Mouse (Mus musculus) left cerebral cortex, adult 2 months (tissue): ENCODE data around the gene Gm13697. TPM values are rescaled to one million over a fixed set of nuclear protein-coding genes. Genes with fewer than 3 reads are reported as not detected.
"Not testable (repeated sequence)": the region's sequence is repeated elsewhere in the genome, so short reads cannot be mapped to it uniquely, and the experiment has no call there.

ENCODE experiments used
- DNase-seq, 2 experiments: peaks; one replicate each; pipeline ENCODE4 v3.0.0; 2021 to 2022; ENCODE audit warnings: low spot score in 2 of 2, mixed read lengths in 1 of 2; ENCODE audit errors: extremely low spot score in 1 of 2
- H3K27ac ChIP-seq: fragments of 200-600 bp; 2 replicates; pipeline ENCODE4 v1.8.1; 2022
- H3K4me3 ChIP-seq: fragments of 200-600 bp; 2 replicates; pipeline ENCODE4 v1.8.1; 2022
- CTCF ChIP-seq: fragments of 200-600 bp; IDR thresholded peaks from 2 replicates; pipeline ENCODE4 v1.8.1; 2022; ENCODE audit warnings: antibody characterized with exemption, mild to moderate bottlenecking, moderate library complexity
- intact Hi-C: fragments of 180-260 bp; cut with DNase I; formaldehyde crosslinking; loops from one replicate; pipeline ENCODE4 v1.15.1; 2025
- long read RNA-seq, 2 experiments: library from polyadenylated mRNA; stranded (forward); transcript quantifications; one replicate each; pipeline ENCODE4 v2.0.0; 2021; ENCODE audit warnings: borderline mapping rate in 2 of 2
- total RNA-seq, 2 experiments: library from RNA; stranded (reverse); gene quantifications; 2 replicates each; pipeline ENCODE4 v1.2.3; 2021

The Gm13697 gene
- 1 to 10 TPM; 1.6 to 1.7 TPM for total RNA-seq
- long read RNA-seq, experiment 1 = 0 reads
- long read RNA-seq, experiment 2 = 0 reads

DNA sequence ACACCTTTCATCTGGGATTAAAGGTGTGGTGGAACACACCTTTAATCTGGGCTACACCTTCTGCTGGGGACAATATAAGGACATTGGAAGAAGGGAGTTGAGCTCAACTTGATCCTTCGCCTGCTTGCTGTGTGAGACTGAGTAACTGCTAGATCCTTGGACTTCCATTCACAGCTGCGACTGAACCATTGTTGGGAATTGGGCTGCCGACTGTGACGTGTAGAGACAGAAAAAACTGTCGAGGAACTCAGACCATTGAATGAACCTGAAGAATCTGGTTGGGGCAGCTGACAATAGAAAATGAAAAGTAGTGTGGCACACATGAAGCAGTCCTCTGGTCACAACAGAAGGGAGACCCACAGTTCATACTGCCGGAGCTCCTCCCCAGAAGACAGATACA is at the start of gene Gm13697:
TSS of gene Gm13697 (plus strand) at position 301 of the 400 bp plus-strand sequence.
- H3K27ac ChIP-seq, H3K4me3 ChIP-seq, intact Hi-C loops, DNase-seq: not testable (repeated sequence)

DNA sequence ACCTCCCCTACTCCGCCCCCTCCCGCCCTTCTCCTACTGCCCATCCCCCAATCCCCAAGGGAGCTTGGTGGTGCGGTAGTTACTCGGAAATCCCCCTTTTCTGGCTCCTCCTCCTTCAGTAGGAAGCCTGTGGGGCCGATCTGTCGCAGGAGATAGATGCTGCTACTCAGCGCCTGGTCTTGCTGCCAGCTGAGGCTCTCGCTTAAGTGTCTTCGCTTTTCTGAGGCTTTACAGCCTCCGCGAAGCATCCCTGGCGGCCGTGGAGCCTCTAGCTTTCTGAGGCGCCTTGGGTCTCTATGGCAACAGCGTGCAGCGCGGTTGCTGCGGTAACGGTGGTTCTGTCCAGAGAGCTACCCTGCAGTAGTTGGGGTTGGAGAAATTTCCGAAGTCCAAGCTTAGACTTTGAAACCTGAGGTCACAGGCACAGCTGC is 43.6 kb upstream of the Gm13697 start, which contains the start of gene Zswim2:
TSS of gene Zswim2 (minus strand) at position 298 of the 431 bp plus-strand sequence.
- DNase-seq = peak; percentile 90
- H3K4me3 ChIP-seq = peak within 1 kb of the TSS; percentile 37
- H3K27ac ChIP-seq = peak within 1 kb of the TSS; percentile 36; the same call in 1 of the 2 replicates
- intact Hi-C loops = no loop called here
- no peak; the same call in 1 of the 2 replicates for TF ChIP-seq CTCF

DNA sequence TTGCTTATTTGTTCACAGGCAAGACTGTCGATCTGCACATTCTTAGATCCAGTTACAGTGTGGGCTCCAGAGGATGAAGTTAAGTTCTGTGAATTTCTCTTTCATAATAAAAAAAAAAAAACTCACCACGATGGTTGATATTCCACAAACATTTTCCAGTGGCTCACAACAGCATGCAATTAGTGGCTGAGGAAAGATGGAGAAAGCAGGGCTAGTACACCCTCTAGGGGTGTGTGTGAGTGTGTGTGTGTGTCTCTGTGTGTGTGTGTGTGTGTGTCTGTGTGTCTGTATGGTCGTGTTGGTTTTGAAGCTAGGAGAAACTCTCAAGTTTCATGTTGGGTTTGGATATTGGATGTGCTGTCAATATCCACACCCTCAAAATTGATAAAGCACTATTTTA is 43.2 kb upstream of the Gm13697 start:
- intact Hi-C loops = no loop called here
- no peak for TF ChIP-seq CTCF
- Histone ChIP-seq H3K4me3 (peak overlapping the region; percentile 37), H3K27ac (no peak overlapping the region)
- DNase-seq = no peak

DNA sequence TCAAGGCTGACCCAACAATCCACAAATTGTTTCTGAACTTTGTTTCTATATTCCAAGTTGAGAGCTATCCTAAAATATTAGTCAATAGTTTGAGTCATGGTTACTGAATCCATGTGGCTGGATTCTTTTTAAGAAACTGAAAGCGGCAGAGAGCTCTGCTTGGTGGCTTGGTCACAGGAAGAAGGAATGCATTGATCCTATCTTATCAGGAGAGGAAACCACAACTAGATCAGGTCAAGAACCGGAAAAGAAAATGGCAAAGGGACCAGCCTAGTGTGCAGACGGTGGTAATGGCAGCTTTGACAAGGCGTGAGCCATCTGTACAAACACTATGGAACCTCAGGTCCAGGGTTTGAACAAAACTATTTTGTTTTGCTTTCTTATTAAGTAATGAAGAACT is 42.8 kb upstream of the Gm13697 start:
- DNase-seq = no peak
- Histone ChIP-seq H3K4me3 (no peak overlapping the region), H3K27ac (no peak overlapping the region)
- intact Hi-C loops = no loop called here
- no peak for TF ChIP-seq CTCF

DNA sequence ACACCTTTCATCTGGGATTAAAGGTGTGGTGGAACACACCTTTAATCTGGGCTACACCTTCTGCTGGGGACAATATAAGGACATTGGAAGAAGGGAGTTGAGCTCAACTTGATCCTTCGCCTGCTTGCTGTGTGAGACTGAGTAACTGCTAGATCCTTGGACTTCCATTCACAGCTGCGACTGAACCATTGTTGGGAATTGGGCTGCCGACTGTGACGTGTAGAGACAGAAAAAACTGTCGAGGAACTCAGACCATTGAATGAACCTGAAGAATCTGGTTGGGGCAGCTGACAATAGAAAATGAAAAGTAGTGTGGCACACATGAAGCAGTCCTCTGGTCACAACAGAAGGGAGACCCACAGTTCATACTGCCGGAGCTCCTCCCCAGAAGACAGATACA is 29.1 kb upstream of the Gm13697 start, which contains the start of gene Gm13698:
TSS of gene Gm13698 (plus strand) at position 301 of the 400 bp plus-strand sequence.
- DNase-seq = not testable (repeated sequence)

DNA sequence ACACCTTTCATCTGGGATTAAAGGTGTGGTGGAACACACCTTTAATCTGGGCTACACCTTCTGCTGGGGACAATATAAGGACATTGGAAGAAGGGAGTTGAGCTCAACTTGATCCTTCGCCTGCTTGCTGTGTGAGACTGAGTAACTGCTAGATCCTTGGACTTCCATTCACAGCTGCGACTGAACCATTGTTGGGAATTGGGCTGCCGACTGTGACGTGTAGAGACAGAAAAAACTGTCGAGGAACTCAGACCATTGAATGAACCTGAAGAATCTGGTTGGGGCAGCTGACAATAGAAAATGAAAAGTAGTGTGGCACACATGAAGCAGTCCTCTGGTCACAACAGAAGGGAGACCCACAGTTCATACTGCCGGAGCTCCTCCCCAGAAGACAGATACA is 23.3 kb upstream of the Gm13697 start, which contains the start of gene Gm13693:
TSS of gene Gm13693 (plus strand) at position 301 of the 400 bp plus-strand sequence.
- H3K27ac ChIP-seq, DNase-seq, H3K4me3 ChIP-seq, intact Hi-C loops: not testable (repeated sequence)

More for the DNA sequence above, 29.1 kb upstream of the Gm13697 start, which contains the start of gene Gm13698:
- H3K4me3 ChIP-seq, H3K27ac ChIP-seq, intact Hi-C loops: not testable (repeated sequence)

DNA sequence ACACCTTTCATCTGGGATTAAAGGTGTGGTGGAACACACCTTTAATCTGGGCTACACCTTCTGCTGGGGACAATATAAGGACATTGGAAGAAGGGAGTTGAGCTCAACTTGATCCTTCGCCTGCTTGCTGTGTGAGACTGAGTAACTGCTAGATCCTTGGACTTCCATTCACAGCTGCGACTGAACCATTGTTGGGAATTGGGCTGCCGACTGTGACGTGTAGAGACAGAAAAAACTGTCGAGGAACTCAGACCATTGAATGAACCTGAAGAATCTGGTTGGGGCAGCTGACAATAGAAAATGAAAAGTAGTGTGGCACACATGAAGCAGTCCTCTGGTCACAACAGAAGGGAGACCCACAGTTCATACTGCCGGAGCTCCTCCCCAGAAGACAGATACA is 17.5 kb upstream of the Gm13697 start, which contains the start of gene Gm13695:
TSS of gene Gm13695 (plus strand) at position 301 of the 400 bp plus-strand sequence.
- intact Hi-C loops = not testable (repeated sequence)

DNA sequence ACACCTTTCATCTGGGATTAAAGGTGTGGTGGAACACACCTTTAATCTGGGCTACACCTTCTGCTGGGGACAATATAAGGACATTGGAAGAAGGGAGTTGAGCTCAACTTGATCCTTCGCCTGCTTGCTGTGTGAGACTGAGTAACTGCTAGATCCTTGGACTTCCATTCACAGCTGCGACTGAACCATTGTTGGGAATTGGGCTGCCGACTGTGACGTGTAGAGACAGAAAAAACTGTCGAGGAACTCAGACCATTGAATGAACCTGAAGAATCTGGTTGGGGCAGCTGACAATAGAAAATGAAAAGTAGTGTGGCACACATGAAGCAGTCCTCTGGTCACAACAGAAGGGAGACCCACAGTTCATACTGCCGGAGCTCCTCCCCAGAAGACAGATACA is 11.7 kb upstream of the Gm13697 start, which contains the start of gene Gm13696:
TSS of gene Gm13696 (plus strand) at position 301 of the 400 bp plus-strand sequence.
- intact Hi-C loops, H3K27ac ChIP-seq, H3K4me3 ChIP-seq, DNase-seq: not testable (repeated sequence)

More for the DNA sequence above, 17.5 kb upstream of the Gm13697 start, which contains the start of gene Gm13695:
- H3K4me3 ChIP-seq, DNase-seq, H3K27ac ChIP-seq: not testable (repeated sequence)

DNA sequence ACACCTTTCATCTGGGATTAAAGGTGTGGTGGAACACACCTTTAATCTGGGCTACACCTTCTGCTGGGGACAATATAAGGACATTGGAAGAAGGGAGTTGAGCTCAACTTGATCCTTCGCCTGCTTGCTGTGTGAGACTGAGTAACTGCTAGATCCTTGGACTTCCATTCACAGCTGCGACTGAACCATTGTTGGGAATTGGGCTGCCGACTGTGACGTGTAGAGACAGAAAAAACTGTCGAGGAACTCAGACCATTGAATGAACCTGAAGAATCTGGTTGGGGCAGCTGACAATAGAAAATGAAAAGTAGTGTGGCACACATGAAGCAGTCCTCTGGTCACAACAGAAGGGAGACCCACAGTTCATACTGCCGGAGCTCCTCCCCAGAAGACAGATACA is 5.9 kb upstream of the Gm13697 start, which contains the start of gene Gm13694:
TSS of gene Gm13694 (plus strand) at position 301 of the 400 bp plus-strand sequence.
- intact Hi-C loops, H3K4me3 ChIP-seq, DNase-seq, H3K27ac ChIP-seq: not testable (repeated sequence)

DNA sequence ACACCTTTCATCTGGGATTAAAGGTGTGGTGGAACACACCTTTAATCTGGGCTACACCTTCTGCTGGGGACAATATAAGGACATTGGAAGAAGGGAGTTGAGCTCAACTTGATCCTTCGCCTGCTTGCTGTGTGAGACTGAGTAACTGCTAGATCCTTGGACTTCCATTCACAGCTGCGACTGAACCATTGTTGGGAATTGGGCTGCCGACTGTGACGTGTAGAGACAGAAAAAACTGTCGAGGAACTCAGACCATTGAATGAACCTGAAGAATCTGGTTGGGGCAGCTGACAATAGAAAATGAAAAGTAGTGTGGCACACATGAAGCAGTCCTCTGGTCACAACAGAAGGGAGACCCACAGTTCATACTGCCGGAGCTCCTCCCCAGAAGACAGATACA is 5.7 kb downstream of the Gm13697 start, which contains the start of gene Gm13691:
TSS of gene Gm13691 (plus strand) at position 301 of the 400 bp plus-strand sequence.
- H3K4me3 ChIP-seq, intact Hi-C loops, DNase-seq, H3K27ac ChIP-seq: not testable (repeated sequence)

DNA sequence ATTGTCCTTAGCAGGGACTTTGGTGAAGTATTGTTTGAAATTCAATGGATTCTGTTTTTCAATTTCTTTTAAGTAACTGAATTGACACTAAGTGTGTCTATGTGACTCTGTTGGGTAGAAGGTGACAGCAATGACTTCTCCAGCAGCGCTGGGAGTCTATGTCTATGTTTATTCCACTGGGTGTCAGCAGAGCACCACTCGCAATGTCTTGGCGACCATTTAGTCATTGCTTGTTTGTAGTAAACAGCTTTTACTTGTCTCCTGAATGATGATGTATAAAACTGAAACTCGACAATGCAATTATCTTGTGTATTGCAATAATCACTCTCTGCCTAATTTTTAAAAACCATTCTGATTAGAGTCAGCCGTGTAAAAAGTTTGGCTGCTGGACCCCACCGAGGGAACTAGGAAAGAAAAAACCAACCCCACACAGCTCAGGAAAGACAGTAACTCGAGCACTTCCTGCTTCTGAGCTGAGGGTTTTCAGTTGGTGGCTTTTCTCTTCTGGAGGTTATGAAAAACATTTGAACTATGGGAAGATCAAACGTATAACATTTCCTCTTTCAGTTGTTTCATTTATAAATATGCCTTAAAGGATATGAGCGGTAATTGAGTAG is 9.2 kb downstream of the Gm13697 start:
- intact Hi-C loops, H3K4me3 ChIP-seq, DNase-seq, H3K27ac ChIP-seq: not testable (repeated sequence)

DNA sequence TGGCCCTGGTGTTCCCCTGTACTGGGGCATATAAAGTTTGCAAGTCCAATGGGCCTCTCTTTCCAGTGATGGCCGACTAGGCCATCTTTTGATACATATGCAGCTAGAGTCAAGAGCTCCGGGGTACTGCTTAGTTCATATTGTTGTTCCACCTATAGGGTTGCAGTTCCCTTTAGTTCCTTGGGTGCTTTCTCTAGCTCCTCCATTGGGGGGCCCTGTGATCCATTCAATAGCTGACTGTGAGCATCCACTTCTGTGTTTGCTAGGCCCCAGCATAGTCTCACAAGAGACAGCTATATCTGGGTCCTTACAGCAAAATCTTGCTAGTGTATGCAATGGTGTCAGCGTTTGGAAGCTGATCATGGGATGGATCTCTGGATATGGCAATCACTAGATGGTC is 10.0 kb downstream of the Gm13697 start:
- DNase-seq, H3K4me3 ChIP-seq, intact Hi-C loops, H3K27ac ChIP-seq: not testable (repeated sequence)
